ENCODE assay signal across 11 mouse cellular contexts in genomic region chrX:72022750-72023398, GRCm38 (mm10). TPM values are rescaled to one million over a fixed set of nuclear protein-coding genes. Genes with fewer than 3 reads are reported as not detected.
DNase-seq lines count a peak whose midpoint lies in the region; ATAC-seq and TF ChIP-seq lines count a peak whose summit lies in the region.
"Had no signal": no experiment of that assay in that cellular context is flagged by ENCODE, and none has a peak within 500 bp of the region (broad histone marks: within the 10 kb centered on the region; RNA-seq: fewer than 3 reads in every experiment).

No protein-coding gene starts in this region.

- TF ChIP-seq CTCF in kidney, postnatal 0 days (IDR thresholded peaks at IDR 0.05; ENCODE audit: low read depth) = peak; percentile 65

- intact Hi-C loops in left cerebral cortex, postnatal 25 days (cut with DNase I) = no loop called here

- no peaks in the 10 kb centered on the region for H3K36me3 ChIP-seq in kidney, postnatal 0 days (ENCODE audit: insufficient read depth, low read length)
- H3K36me3 ChIP-seq: embryonic facial prominence, embryonic 15.5 days; neural tube, embryonic 13.5 days had no signal

- no peak overlapping the region for H3K4me2 ChIP-seq in kidney, postnatal 0 days (ENCODE audit: low read length)
- H3K4me2 ChIP-seq: embryonic facial prominence, embryonic 15.5 days; neural tube, embryonic 13.5 days had no signal

- no peak for ATAC-seq in kidney, postnatal 0 days (replicated peaks; ENCODE audit: low FRiP score, low read depth)

- H3K27ac ChIP-seq in kidney, postnatal 0 days = no peak overlapping the region
- H3K27ac ChIP-seq: embryonic facial prominence, embryonic 15.5 days; neural tube, embryonic 13.5 days had no signal

- H3K9ac ChIP-seq in kidney, postnatal 0 days (ENCODE audit: low read depth, low read length) = no peak overlapping the region
- H3K9ac ChIP-seq: embryonic facial prominence, embryonic 15.5 days; neural tube, embryonic 13.5 days had no signal

- H3K4me1 ChIP-seq in kidney, postnatal 0 days (replicated peaks; ENCODE audit: insufficient read depth, low read length) = no peaks in the 10 kb centered on the region
- H3K4me1 ChIP-seq: embryonic facial prominence, embryonic 15.5 days; neural tube, embryonic 13.5 days had no signal

- 41% methylated on average over 10 of the region's 10 CpGs for WGBS in kidney, postnatal 0 days

- DNase-seq in kidney, postnatal 0 days (ENCODE audit: low spot score) = peak; percentile 43
- DNase-seq in kidney, adult 18-20 months = no peak
- DNase-seq in NIH3T3 (ENCODE audit: low read depth) = peak; percentile 38
- peak; percentile 32 for DNase-seq in embryo, embryonic 9.5 days (ENCODE audit: extremely low spot score)
- peak; percentile 8 to 61 for DNase-seq in left cerebral cortex, postnatal 25 days (ENCODE audit: low spot score in 2 of 2)
- peak; percentile 14 for DNase-seq in retina, postnatal 7 days (ENCODE audit: low read depth, low spot score)
- DNase-seq in spleen, adult 12 weeks (ENCODE audit: low spot score) = no peak
- no peak for DNase-seq in urinary bladder, adult 2 months (ENCODE audit: low spot score)

- no peaks in the 10 kb centered on the region for H3K27me3 ChIP-seq in kidney, postnatal 0 days (ENCODE audit: insufficient read depth, low read length)
- H3K27me3 ChIP-seq: embryonic facial prominence, embryonic 15.5 days; neural tube, embryonic 13.5 days had no signal

- no peaks in the 10 kb centered on the region for H3K9me3 ChIP-seq in kidney, postnatal 0 days (replicated peaks; ENCODE audit: low read length)
- H3K9me3 ChIP-seq: embryonic facial prominence, embryonic 15.5 days; neural tube, embryonic 13.5 days had no signal

- H3K4me3 ChIP-seq in kidney, postnatal 0 days (replicated peaks; ENCODE audit: low read depth, low read length) = no peak overlapping the region
- H3K4me3 ChIP-seq: embryonic facial prominence, embryonic 15.5 days; neural tube, embryonic 13.5 days had no signal

RNA-seq across cellular contexts. Expression of gene Cnga2, which starts 31.2 kb away (rescaled TPM):
- polyA plus RNA-seq in kidney, postnatal 0 days (2015; fragmentation: Nextera tagmentation; extraction: Ambion mirVana) = 0.06 TPM in 1 of 2 replicates, not detected in the other
- 1 to 10 TPM in 1 of 2 experiments, not detected in 1; 1.1 TPM for total RNA-seq in left cerebral cortex, postnatal 25 days (2021)
- polyA plus RNA-seq in urinary bladder, adult 2 months (2012; rRNA removed) = 0.15 and 0.16 TPM in 2 replicates
- total RNA-seq: layer of hippocampus, postnatal 25 days had no signal

RNA-seq across cellular contexts. Expression of gene Fate1, which starts 50.1 kb away (rescaled TPM):
- polyA plus RNA-seq in kidney, postnatal 0 days (2015; fragmentation: Nextera tagmentation; extraction: Ambion mirVana) = not detected in 2 replicates
- total RNA-seq in left cerebral cortex, postnatal 25 days (2021) = not detected
- polyA plus RNA-seq in urinary bladder, adult 2 months (2012; rRNA removed) = 0.21 TPM in 1 of 2 replicates, not detected in the other
- total RNA-seq: layer of hippocampus, postnatal 25 days had no signal
- polyA plus RNA-seq: embryonic facial prominence, embryonic 15.5 days; neural tube, embryonic 13.5 days had no signal

Comparison
In these comparisons a context has a peak if more than half of its experiments do, and no peak if none do; other contexts are left out.
1. DNase-seq: peak in kidney, postnatal 0 days (single experiment), NIH3T3 (single experiment), embryo, embryonic 9.5 days (single experiment), left cerebral cortex, postnatal 25 days (2 of 2) and retina, postnatal 7 days (single experiment); none in kidney, adult 18-20 months (single experiment), spleen, adult 12 weeks (single experiment) and urinary bladder, adult 2 months (single experiment).